Comparison of ENCODE assay signal across 7 mouse cellular contexts in genomic region chr4:63213907-63214621, GRCm38 (mm10). TPM values are rescaled to one million over a fixed set of nuclear protein-coding genes. Genes with fewer than 3 reads are reported as not detected.
DNase-seq lines count a peak whose midpoint lies in the region; ATAC-seq lines count a peak whose summit lies in the region.

Gene Col27a1 (plus strand): TSS chr4:63214004.

- H3K4me2 ChIP-seq in midbrain, embryonic 13.5 days (replicated peaks) = peak within 1 kb of the TSS; percentile 100

- peak; percentile 10 to 32 for DNase-seq in spleen, postnatal 10 days (ENCODE audit: low spot score in 2 of 2)
- DNase-seq in spleen, postnatal 36 days (ENCODE audit: low spot score in 2 of 2) = no peak
- peak; percentile 48 for DNase-seq in embryo, embryonic 11.5 days (ENCODE audit: low read depth, low spot score)
- peak; percentile 35 for DNase-seq in induced T-regulatory cell, adult 2 months (ENCODE audit: low read depth)
- no peak for DNase-seq in T-cell, adult 2 months (ENCODE audit: low spot score)

- peaks cover 54% of the 10 kb centered on the region for H3K27me3 ChIP-seq in midbrain, embryonic 13.5 days

- H3K9ac ChIP-seq in midbrain, embryonic 13.5 days (replicated peaks) = peak within 1 kb of the TSS; percentile 43; the same call in 1 of the 2 replicates

- no peak within 1 kb of the TSS for H3K27ac ChIP-seq in midbrain, embryonic 13.5 days

- H3K4me3 ChIP-seq in midbrain, embryonic 13.5 days (replicated peaks) = peak within 1 kb of the TSS; percentile 65

- peak; percentile 28 for ATAC-seq in midbrain, embryonic 13.5 days
- no peak for ATAC-seq in monocyte, adult 5-6 weeks (replicated peaks; ENCODE audit: insufficient number of reproducible peaks, low FRiP score, low TSS enrichment, poor library complexity, severe bottlenecking)

- H3K9me3 ChIP-seq in midbrain, embryonic 13.5 days = no peaks in the 10 kb centered on the region

- WGBS in midbrain, embryonic 13.5 days = under 1% methylated on average over 56 of the region's 61 CpGs

- H3K4me1 ChIP-seq in midbrain, embryonic 13.5 days (replicated peaks) = peaks cover 29% of the 10 kb centered on the region

- H3K36me3 ChIP-seq in midbrain, embryonic 13.5 days = no peaks in the 10 kb centered on the region

RNA-seq across cellular contexts. Expression of gene Col27a1, which starts in this region (rescaled TPM):
- 1.3 and 2.1 TPM in 2 replicates for polyA plus RNA-seq in midbrain, embryonic 13.5 days (2015; fragmentation: Nextera tagmentation; extraction: Ambion mirVana)
- 0.48 to 1.3 TPM (median 0.49 TPM) in 3 replicates for total RNA-seq in monocyte, adult 5-6 weeks (2017)

Comparison
In these comparisons a context has a peak if more than half of its experiments do, and no peak if none do; other contexts are left out.
1. DNase-seq: peak in spleen, postnatal 10 days (2 of 2), embryo, embryonic 11.5 days (single experiment) and induced T-regulatory cell, adult 2 months (single experiment); none in spleen, postnatal 36 days (0 of 2) and T-cell, adult 2 months (single experiment).